In genomic region chr3:157946843-157947358, GRCm38 (mm10) we compare ENCODE assay signal across 8 mouse cellular contexts. TPM values are rescaled to one million over a fixed set of nuclear protein-coding genes. Genes with fewer than 3 reads are reported as not detected.
DNase-seq lines count a peak whose midpoint lies in the region; ATAC-seq lines count a peak whose summit lies in the region.

TSS of gene Ankrd13c (plus strand) at chr3:157947239.

- H3K27me3 ChIP-seq in intestine, embryonic 14.5 days (replicated peaks; ENCODE audit: control insufficient read depth, insufficient read depth, low read length), result no peaks in the 10 kb centered on the region

- peak within 1 kb of the TSS; percentile 80 for H3K4me2 ChIP-seq in intestine, embryonic 14.5 days (ENCODE audit: low read length)

- peak within 1 kb of the TSS; percentile 91 for H3K9ac ChIP-seq in intestine, embryonic 14.5 days (ENCODE audit: low read length)

- intact Hi-C loops in left cerebral cortex, postnatal 14 days (cut with DNase I), result loop anchor here (5.0 kb wide), 1 partner anchor 90 kb away; the partner anchor contains the start of genes Lrrc40 and Srsf11

- peak; percentile 84 to 90 for DNase-seq in adrenal gland, adult 18-20 months (ENCODE audit: low spot score in 2 of 2)
- peak; percentile 95 for DNase-seq in embryo, embryonic 11 days
- DNase-seq in gastrocnemius, postnatal 25 days, result peak; percentile 87
- DNase-seq in intestine, embryonic 14.5 days (ENCODE audit: low spot score), result peak; percentile 98
- DNase-seq in left cerebral cortex, postnatal 14 days (ENCODE audit: low spot score in 2 of 2), result peak; percentile 90 to 91
- DNase-seq in mesoderm, embryonic 11.5 days (ENCODE audit: low read depth, low spot score), result peak; percentile 95
- DNase-seq in right cerebral cortex, postnatal 36 days (ENCODE audit: low spot score in 2 of 2), result peak; percentile 89 to 93
- peak; percentile 93 for DNase-seq in yolk sac, embryonic 10.5 days (ENCODE audit: low spot score)

- H3K4me3 ChIP-seq in intestine, embryonic 14.5 days (ENCODE audit: low read depth, low read length), result peak within 1 kb of the TSS; percentile 97

- under 1% methylated on average over 45 of the region's 45 CpGs for WGBS in intestine, embryonic 14.5 days

- H3K9me3 ChIP-seq in intestine, embryonic 14.5 days (ENCODE audit: control insufficient read depth, low read length), result no peaks in the 10 kb centered on the region

- no peaks in the 10 kb centered on the region for H3K36me3 ChIP-seq in intestine, embryonic 14.5 days (ENCODE audit: control insufficient read depth, insufficient read depth, low read length)

- peak; percentile 98 for ATAC-seq in intestine, embryonic 14.5 days (replicated peaks; ENCODE audit: low FRiP score, low TSS enrichment, low read depth)

- H3K27ac ChIP-seq in intestine, embryonic 14.5 days (ENCODE audit: low read depth), result peak within 1 kb of the TSS; percentile 99

- H3K4me1 ChIP-seq in intestine, embryonic 14.5 days (replicated peaks; ENCODE audit: control insufficient read depth, insufficient read depth, low read length), result peaks cover 2% of the 10 kb centered on the region; the same call in 1 of the 2 replicates

RNA-seq across cellular contexts. Expression of gene Ankrd13c, which starts in this region (rescaled TPM):
- total RNA-seq in adrenal gland, adult 18-20 months (2021), result 10 to 100 TPM; 94.5 to 95.9 TPM
- 10 to 100 TPM; 25.1 to 27.1 TPM for total RNA-seq in gastrocnemius, postnatal 25 days (2021)
- polyA plus RNA-seq in intestine, embryonic 14.5 days (2014; fragmentation: Nextera tagmentation; extraction: Ambion mirVana), result 21.5 and 25.7 TPM in 2 replicates
- total RNA-seq in left cerebral cortex, postnatal 14 days (2021), result 100 to 1,000 TPM; 122 to 127 TPM

Comparison
In these comparisons a context has a peak if more than half of its experiments do, and no peak if none do; other contexts are left out.
1. Peak in every context shown above with its lines: DNase-seq, ATAC-seq, H3K4me3 ChIP-seq and H3K27ac ChIP-seq.